Mouse (Mus musculus) retina, embryonic 14.5 days (tissue): ENCODE data around the gene Defa22.
"Not testable (repeated sequence)": the region's sequence is repeated elsewhere in the genome, so short reads cannot be mapped to it uniquely, and the experiment has no call there.

Source experiments
- DNase-seq: peaks from one replicate; pipeline ENCODE4 v3.0.0-alpha.2; 2015; ENCODE audit warnings: low spot score

Gene Defa22

DNA sequence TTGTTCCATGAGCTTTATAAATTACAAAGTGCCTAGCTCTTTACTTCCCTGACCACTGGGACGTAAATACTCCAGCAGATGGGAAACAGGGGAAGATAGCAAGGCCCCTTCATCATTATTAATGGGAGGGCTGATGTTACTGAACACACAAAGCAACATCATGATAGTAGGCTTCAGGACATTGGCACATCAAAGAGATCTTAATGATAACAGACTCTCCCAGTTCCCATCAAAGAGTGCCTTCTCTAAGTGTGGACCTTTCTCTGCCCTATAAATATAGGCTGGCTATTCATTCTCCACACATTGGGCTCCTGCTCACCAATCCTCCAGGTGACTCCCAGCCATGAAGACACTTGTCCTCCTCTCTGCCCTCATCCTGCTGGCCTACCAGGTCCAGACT lies at the start of gene Defa22:
Gene Defa22 (plus strand): TSS at position 301 of the 400 bp plus-strand sequence.
- not testable (repeated sequence) for DNase-seq

DNA sequence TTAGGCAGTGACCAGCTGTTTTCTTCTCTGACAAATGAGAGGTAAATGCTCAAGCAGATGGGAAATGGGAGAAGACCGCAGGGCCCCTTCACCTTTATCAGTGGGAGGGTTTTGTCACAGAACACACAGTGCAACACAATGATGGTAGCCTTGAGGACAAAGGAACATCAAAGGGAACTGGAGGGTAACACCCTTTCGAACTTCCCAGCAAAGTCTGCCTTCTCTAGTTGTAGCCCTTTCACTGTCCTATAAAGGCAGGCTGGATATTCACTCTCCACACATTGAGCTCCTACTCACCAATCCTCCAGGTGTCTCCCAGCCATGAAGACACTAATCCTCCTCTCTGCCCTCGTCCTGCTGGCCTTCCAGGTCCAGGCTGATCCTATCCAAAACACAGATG lies 27.7 kb upstream of the Defa22 start, which contains the start of gene Defa30:
Gene Defa30 (plus strand): TSS at position 301 of the 400 bp plus-strand sequence.
- DNase-seq: not testable (repeated sequence)

DNA sequence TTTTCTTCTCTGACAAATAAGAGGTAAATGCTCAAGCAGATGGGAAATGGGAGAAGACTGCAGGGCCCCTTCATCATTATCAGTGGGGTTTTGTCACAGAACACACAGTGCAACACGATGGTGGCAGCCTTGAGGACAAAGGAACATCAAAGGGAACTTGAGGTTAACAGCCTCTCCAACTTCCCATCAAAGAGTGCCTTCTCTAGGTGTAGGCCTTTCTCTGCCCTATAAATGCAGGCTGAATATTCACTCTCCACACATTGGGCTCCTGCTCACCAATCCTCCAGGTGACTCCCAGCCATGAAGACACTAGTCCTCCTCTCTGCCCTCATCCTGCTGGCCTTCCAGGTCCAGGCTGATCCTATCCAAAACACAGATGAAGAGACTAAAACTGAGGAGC lies 29.2 kb downstream of the Defa22 start, which contains the start of gene Defa31:
Gene Defa31 (plus strand): TSS at position 301 of the 400 bp plus-strand sequence.
- DNase-seq: not testable (repeated sequence)

DNA sequence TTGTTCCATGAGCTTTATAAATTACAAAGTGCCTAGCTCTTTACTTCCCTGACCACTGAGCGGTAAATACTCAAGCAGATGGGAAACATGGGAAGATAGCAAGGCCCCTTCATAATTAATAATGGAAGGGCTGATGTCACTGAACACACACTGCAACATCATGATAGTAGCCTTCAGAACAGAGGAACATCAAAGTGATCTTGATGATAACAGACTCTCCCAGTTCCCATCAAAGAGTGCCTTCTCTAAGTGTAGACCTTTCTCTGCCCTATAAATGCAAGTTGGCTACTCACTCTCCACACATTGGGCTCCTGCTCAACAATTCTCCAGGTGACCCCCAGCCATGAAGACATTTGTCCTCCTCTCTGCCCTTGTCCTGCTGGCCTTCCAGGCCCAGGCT lies 39.2 kb downstream of the Defa22 start, which contains the start of gene Gm15293:
Gene Gm15293 (plus strand): TSS at position 301 of the 400 bp plus-strand sequence.
- DNase-seq: not testable (repeated sequence)
